Mouse (Mus musculus) layer of hippocampus, adult 8-10 months (tissue): ENCODE data around the gene Znhit2. TPM values are rescaled to one million over a fixed set of nuclear protein-coding genes. Genes with fewer than 3 reads are reported as not detected.
A peak's percentile ranks its signal among the peaks of the same experiment; 100 is the strongest.

ENCODE experiments used
- DNase-seq, 2 experiments: peaks; one replicate each; pipeline ENCODE4 v3.0.0; 2022; ENCODE audit warnings: low spot score in 2 of 2
- total RNA-seq, 4 experiments: library from RNA; stranded (reverse); gene quantifications; 2 replicates each; pipeline ENCODE4 v1.2.4; 2022

Znhit2 gene
- total RNA-seq, 4 experiments from 2014 or later: 27.0 to 38.4 (median 32.4) TPM

- DNase-seq: peak; percentile 89 to 92
Measured at GRCm38 (mm10) chr19:6046294-6047153, 14.5 kb upstream of the Znhit2 start, which contains the start of gene Syvn1. Syvn1 (plus strand) TSS chr19:6046576.

DNA sequence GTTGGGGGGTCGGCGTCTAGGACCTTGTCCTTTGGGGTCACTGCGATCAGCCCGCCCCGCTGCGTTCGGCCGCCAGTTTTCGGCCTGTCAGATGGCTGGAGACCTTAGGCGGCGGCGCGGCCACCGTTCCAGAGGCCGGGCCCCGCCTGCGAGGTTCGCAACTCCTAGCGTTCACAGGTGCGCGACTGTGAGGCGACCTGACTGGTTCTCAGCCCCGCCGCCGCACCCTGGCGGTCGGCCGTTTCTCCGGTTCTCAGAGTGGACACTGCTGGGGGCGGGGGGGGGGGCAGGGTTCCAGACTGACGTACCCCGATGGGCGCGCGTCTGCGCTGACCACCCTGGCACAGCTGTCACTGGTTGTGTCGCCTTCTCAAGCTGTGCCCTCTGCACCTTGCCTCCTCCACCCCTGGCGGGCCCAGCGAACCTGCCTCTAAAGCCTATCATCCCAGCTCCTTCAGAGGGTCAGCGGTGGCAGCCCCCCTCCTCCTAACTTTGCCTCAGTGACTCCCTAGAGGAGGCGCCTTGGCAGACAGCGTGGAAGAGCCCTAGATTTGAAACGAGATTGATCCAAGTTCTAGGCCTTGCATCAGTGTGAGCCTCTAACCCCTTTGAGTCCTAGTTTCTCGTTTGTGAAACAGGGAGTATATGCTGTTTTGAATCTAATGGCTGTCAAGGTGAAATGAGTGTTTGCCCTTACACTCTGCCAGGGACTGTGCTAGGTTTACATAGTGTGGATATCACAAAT lies 13.7 kb upstream of the Znhit2 start:
- DNase-seq: peak in 1 of 2 experiments; percentile 34

DNA sequence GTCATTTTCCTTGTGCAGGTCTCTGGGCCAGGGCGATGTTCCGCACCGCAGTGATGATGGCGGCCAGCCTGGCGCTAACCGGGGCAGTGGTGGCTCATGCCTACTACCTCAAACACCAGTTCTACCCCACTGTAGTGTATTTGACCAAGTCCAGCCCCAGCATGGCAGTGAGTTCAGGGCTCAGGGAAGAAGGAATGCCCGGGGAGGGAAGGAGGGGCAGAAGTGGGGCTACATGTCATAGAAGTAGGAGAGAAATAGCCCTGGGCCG lies 13.2 kb upstream of the Znhit2 start:
- no peak for DNase-seq

GRCm38 (mm10) chr19:6048681-6049410 lies 12.1 kb upstream of the Znhit2 start:
- DNase-seq: peak in 1 of 2 experiments; percentile 10

DNA sequence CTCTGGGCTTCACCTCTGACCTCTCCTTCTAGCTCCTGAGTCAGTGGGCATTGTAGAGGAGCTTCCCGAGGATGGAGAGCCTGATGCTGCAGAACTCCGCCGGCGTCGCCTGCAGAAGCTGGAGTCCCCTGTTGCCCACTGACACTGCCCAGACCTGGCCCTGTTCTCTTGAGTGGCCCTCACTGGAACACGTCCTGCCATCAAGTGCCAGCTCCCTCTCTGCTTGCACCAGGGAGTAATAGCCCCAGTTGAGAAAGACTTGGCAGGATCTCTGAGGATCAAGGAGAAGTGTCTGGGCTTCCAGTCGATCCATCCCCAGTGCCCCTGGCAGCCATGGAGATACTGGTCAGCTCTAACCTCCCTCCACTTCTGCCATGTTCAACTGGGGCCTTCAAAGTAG lies 8.5 kb upstream of the Znhit2 start:
- no peak for DNase-seq

DNA sequence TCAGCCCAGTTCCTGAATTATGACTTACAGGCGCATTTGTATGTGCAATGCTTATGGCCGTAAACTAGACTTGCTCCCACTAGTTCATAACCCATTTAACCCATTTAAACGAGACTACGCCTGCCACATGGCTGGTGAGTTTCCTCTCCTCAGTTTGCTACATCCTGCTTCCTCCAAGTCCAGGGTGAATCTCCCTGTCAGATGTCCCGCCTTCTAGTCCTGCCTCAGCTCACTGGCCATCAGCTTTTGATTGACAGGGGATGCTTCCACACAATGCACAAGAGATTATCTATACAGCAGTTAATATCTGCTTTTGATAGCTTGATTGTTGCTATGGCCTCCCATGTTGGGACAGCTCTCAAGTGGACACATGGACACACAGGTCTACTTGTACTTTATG lies 6.7 kb upstream of the Znhit2 start:
- DNase-seq: no peak

DNA sequence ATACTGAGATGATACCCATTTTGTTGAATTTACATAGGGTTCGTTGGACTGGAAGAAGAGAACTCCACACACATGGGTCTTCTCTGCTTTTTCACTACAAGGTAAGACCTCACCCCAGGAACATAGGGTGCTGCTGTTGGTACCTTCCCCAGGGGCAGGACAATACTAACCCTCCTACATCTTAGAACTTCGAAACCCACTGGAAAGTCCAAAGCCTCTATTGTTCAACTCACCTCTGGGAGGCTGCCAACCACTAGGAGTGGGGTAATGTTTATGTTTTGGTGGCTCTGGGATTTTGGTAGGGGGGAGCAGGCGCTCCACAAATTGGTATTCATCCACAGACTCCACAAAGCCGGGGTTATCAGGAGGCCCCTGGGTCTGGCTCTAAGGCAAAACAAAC lies 4.3 kb upstream of the Znhit2 start:
- no peak for DNase-seq

DNA sequence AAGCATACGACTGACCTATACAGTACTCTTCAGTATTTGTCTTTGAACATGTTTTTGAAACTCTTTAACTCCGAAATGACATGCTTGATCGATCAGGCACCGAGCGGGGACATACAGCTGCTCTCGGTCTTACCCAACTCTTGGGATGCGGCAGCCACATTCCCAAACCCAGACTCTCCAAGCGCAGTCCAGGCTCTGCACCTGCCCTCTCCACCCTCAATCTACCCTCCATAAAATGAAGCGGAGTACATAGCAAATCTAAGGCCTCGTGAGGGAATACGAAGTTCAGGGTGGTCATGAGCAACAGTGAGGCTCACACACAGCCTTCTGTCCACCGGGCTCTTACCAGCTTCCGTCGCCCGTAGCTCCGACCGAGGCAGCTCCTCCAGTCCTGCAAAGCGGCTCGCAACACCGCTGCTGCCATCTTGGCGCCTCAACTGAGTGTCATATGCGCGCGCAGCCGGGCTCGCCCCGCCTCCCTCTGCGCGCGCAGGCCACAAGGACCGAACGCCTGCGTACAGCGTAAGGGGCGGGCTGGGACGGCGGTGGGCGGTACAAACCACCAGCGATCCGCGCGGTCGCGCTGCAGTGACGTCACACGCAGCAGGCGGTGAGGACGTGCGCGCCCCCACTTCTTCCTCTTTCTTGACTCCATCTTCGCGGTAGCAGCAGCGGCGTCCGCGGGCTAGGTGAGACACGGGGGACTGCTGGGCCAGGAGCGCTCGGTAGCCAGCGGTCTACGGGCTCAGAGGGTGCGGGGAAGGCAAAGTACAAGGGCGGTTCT lies 3.5 kb upstream of the Znhit2 start, which contains the start of the genes Mrpl49 and Fau:
Mrpl49 (minus strand) TSS at position 473 of the 784 bp plus-strand sequence.
Fau (plus strand) TSS at position 532 of the 784 bp plus-strand sequence.
- DNase-seq: peak; percentile 97 to 98

- no peak for DNase-seq
Measured at GRCm38 (mm10) chr19:6058513-6058912, 2.5 kb upstream of the Znhit2 start.

- DNase-seq: no peak
Measured at GRCm38 (mm10) chr19:6058966-6059365, 2.0 kb upstream of the Znhit2 start.

- no peak for DNase-seq
Measured at GRCm38 (mm10) chr19:6061641-6062302, 780 bp downstream of the Znhit2 start.

DNA sequence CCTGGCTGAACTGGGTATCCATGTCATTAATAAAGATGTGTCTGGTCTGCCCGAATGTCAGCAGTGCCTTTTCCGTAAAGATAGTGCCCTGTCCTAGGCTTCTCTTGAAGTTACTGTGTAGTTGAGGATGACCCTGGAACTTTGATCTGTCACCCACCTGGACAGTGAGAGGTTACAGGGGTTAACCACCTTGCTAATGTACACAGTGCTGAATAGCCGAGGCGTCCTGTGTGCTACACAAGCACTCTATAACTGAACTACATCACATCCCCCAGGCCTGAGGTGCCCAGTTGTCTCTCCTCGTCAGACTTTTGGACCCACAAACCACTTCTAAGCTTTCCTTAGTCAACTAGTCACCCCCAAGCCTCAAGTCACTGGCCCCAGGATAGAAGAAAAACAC lies 1.4 kb downstream of the Znhit2 start:
- no peak for DNase-seq

GRCm38 (mm10) chr19:6063081-6063480 lies 2.1 kb downstream of the Znhit2 start:
- DNase-seq: no peak

DNA sequence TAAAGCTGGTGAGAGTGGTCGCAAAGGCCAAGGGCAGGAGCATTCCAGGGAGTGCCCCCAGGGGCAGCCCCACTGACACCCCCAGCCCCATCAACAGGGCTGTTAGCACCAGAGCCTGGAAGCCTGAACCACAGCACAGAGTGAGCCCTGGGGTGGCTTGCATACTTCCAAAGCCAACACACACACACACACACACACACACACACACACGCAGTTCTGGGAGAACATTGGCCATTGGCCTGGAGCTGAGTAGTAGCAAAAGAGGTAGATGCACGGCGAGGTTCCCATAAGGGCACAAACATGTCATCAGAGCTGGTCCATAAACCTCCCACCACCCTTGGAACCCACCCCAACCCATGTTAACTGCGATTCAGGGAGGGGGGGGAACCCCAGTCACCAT lies 5.6 kb downstream of the Znhit2 start:
- DNase-seq: no peak

DNA sequence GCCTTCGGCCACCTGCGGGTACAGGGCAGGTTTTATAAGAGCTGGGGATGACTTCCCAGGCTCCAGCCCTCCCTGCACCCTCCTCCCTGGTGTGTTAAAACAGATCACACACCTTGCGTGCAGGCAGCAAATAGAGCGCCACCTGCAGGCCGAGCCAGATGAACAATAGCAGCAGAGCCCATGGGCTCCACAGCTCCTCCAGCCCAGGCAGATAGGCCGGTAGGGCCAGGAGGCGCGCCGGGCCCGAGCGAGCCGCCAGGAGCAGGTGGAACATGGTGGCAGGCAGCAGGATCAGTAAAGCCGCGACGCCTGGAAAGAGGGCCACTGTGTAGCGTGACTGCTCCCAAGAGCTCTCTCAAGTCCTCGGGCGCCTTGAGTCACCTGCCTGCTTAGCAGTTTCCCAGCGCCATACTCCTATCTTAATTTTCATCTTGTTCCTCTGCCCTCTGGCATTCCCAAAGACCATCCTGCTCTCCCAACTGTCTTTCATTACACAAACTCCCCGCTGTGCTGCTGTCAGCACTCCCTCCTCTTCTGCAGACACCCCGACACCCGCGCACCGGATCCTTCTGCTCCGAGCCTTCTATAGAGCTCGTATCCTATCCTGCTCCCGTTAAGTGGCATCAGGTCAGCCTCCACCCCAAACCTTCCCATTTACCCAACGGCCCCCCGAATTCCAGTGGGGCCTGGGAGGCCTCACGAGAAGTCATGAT lies 6.2 kb downstream of the Znhit2 start:
- peak; percentile 79 to 85 for DNase-seq

GRCm38 (mm10) chr19:6067724-6068415 lies 6.9 kb downstream of the Znhit2 start, which contains the start of gene Tm7sf2:
Tm7sf2 (minus strand) TSS chr19:6068373.
- DNase-seq: peak; percentile 80 to 85

DNA sequence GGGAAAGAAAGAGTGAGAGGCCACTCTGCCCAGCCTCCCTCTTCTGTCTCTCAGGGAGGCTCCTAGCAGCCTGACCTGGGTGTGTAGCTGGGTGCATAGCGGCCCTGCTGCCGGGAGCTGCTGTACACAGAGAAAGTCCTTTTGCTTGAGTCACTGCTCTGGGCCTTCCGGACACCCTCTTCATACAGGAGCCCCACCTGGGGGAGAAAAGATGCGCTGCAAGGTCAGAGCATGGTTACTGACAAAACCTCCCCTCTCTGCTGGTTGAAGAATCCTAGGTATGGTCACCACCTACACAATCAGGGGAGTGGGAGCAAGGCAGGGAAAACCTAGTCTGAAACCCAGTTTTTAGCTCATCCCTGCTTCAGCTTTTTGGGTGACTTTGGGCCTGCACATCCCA lies 8.0 kb downstream of the Znhit2 start:
- no peak for DNase-seq

DNA sequence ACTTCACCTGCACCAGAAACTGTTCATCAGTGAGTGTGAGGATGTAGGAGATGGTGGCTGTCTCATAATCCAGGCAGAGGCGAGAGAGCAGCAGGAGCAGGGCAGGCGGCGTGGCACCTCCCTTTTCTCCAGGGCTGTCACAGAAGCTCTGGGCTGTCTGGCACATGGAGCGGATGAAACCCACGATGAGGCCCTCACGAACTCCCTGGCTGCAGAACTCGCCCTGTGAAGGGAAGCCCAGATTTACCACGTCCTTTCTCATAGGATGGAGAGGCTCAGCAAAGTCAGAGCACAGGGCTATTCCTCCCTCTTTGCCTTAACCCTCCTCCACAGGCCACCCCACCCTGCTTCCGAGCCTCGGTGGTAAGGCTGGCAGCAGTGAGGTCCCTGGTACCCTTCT lies 8.9 kb downstream of the Znhit2 start:
- DNase-seq: no peak

- DNase-seq: no peak
Measured at GRCm38 (mm10) chr19:6070571-6071250, 9.7 kb downstream of the Znhit2 start.
